Mouse (Mus musculus) adrenal gland, postnatal 25 days (tissue): ENCODE measurements at regions not wholly inside any gene's neighbourhood (a gene's known extent, or its start where the extent isn't known, plus 50 kb on each side); places are given as distances from the start of the nearest gene placed in this dataset.
A peak's percentile ranks its signal among the peaks of the same experiment; 100 is the strongest.

Experiments
- DNase-seq: peaks from one replicate; pipeline ENCODE4 v3.0.0; 2021; ENCODE audit warnings: mixed read lengths

GRCm38 (mm10) chr12:105274866-105275265 is 52.3 kb upstream of the Tcl1 start:
- peak; percentile 18 for DNase-seq

GRCm38 (mm10) chr12:105280076-105280475 is 53.6 kb upstream of the Tunar start:
- DNase-seq: no peak

- DNase-seq: no peak
These were observed 52.6 kb upstream of the Tunar start for GRCm38 (mm10) chr12:105281070-105281469.

GRCm38 (mm10) chr12:105282091-105282490 is 51.6 kb upstream of the Tunar start:
- DNase-seq: no peak
